Mouse (Mus musculus): ENCODE measurements around the gene Clasrp. TPM values are rescaled to one million over a fixed set of nuclear protein-coding genes. Genes with fewer than 3 reads are reported as not detected.

The Clasrp gene
- total and polyA plus RNA-seq, 3 experiments = 13.9 to 32.0 (median 14.0) TPM

GRCm38 (mm10) chr7:19552443-19552842 is 51.8 kb downstream of the Clasrp start:
- no peak for TF ChIP-seq EP300 (IDR thresholded peaks at IDR 0.05; ENCODE audit: insufficient read depth, low read depth, low read length)
- TF ChIP-seq CTCF (IDR thresholded peaks at IDR 0.05) = no peak
- TF ChIP-seq POLR2A (IDR thresholded peaks at IDR 0.05; ENCODE audit: insufficient read depth, low read depth, low read length) = no peak
- 34% methylated on average over 2 of the region's 2 CpGs for WGBS
- Histone ChIP-seq H3K79me2 (replicated peaks; ENCODE audit: control insufficient read depth, insufficient read depth, low read length) (peaks cover 17% of the 10 kb centered on the region), H3K4me1 (ENCODE audit: control insufficient read depth, insufficient read depth, low read length) (peaks cover 17% of the 10 kb centered on the region), H3K4me3 (no peak overlapping the region), H3K9ac (ENCODE audit: low read depth, low read length) (no peak overlapping the region; the same call in 1 of the 2 replicates), H3K36me3 (ENCODE audit: control insufficient read depth, insufficient read depth, low read length) (no peaks in the 10 kb centered on the region), H3K27me3 (ENCODE audit: control insufficient read depth, insufficient read depth, low read length) (no peaks in the 10 kb centered on the region), H3K27ac (no peak overlapping the region)
- intact Hi-C loops (cut with DNase I) = no loop called here
- DNase-seq = no peak

GRCm38 (mm10) chr7:19551634-19552033 is 52.7 kb downstream of the Clasrp start:
- no peak overlapping the region for H3K4me3 ChIP-seq
- no peak overlapping the region for H3K27ac ChIP-seq
- DNase-seq = no peak
- peaks cover 13% of the 10 kb centered on the region for H3K4me1 ChIP-seq (ENCODE audit: control insufficient read depth, insufficient read depth, low read length)
- H3K9ac ChIP-seq (ENCODE audit: low read depth, low read length) = no peak overlapping the region
- no peaks in the 10 kb centered on the region for H3K27me3 ChIP-seq (ENCODE audit: control insufficient read depth, insufficient read depth, low read length)
- WGBS = 85% methylated on average over 5 of the region's 5 CpGs
- TF ChIP-seq EP300 (IDR thresholded peaks at IDR 0.05; ENCODE audit: insufficient read depth, low read depth, low read length) (no peak), POLR2A (IDR thresholded peaks at IDR 0.05; ENCODE audit: insufficient read depth, low read depth, low read length) (no peak), CTCF (IDR thresholded peaks at IDR 0.05) (no peak)
- H3K79me2 ChIP-seq (replicated peaks; ENCODE audit: control insufficient read depth, insufficient read depth, low read length) = peaks cover 17% of the 10 kb centered on the region
- H3K36me3 ChIP-seq (ENCODE audit: control insufficient read depth, insufficient read depth, low read length) = no peaks in the 10 kb centered on the region
- intact Hi-C loops (cut with DNase I) = no loop called here

- no peak for DNase-seq
- H3K27me3 ChIP-seq (ENCODE audit: control insufficient read depth, insufficient read depth, low read length) = no peaks in the 10 kb centered on the region
- H3K27ac ChIP-seq = no peak overlapping the region
- no peaks in the 10 kb centered on the region for H3K36me3 ChIP-seq (ENCODE audit: control insufficient read depth, insufficient read depth, low read length)
- H3K4me1 ChIP-seq (ENCODE audit: control insufficient read depth, insufficient read depth, low read length) = peaks cover 10% of the 10 kb centered on the region
- 85% methylated on average over 10 of the region's 10 CpGs for WGBS
- H3K79me2 ChIP-seq (replicated peaks; ENCODE audit: control insufficient read depth, insufficient read depth, low read length) = peaks cover 18% of the 10 kb centered on the region
- no peak overlapping the region for H3K9ac ChIP-seq (ENCODE audit: low read depth, low read length)
- intact Hi-C loops (cut with DNase I) = no loop called here
- H3K4me3 ChIP-seq = no peak overlapping the region
- TF ChIP-seq CTCF (IDR thresholded peaks at IDR 0.05) (no peak), EP300 (IDR thresholded peaks at IDR 0.05; ENCODE audit: insufficient read depth, low read depth, low read length) (no peak), POLR2A (IDR thresholded peaks at IDR 0.05; ENCODE audit: insufficient read depth, low read depth, low read length) (no peak)
Observed at GRCm38 (mm10) chr7:19549394-19549793, 54.9 kb downstream of the Clasrp start.

- no peak overlapping the region for H3K9ac ChIP-seq (ENCODE audit: low read depth, low read length)
- 72% methylated on average over 2 of the region's 2 CpGs for WGBS
- intact Hi-C loops (cut with DNase I) = no loop called here
- TF ChIP-seq POLR2A (IDR thresholded peaks at IDR 0.05; ENCODE audit: insufficient read depth, low read depth, low read length) (no peak), EP300 (IDR thresholded peaks at IDR 0.05; ENCODE audit: insufficient read depth, low read depth, low read length) (no peak), CTCF (IDR thresholded peaks at IDR 0.05) (no peak)
- H3K4me1 ChIP-seq (ENCODE audit: control insufficient read depth, insufficient read depth, low read length) = peaks cover 13% of the 10 kb centered on the region
- no peaks in the 10 kb centered on the region for H3K36me3 ChIP-seq (ENCODE audit: control insufficient read depth, insufficient read depth, low read length)
- H3K27ac ChIP-seq = no peak overlapping the region
- no peaks in the 10 kb centered on the region for H3K27me3 ChIP-seq (ENCODE audit: control insufficient read depth, insufficient read depth, low read length)
- peaks cover 16% of the 10 kb centered on the region for H3K79me2 ChIP-seq (replicated peaks; ENCODE audit: control insufficient read depth, insufficient read depth, low read length)
- H3K4me3 ChIP-seq = no peak overlapping the region
- DNase-seq = no peak
Observed at GRCm38 (mm10) chr7:19547344-19547969, 56.8 kb downstream of the Clasrp start.

- intact Hi-C loops (cut with DNase I) = no loop called here
- H3K9ac ChIP-seq (ENCODE audit: low read depth, low read length) = no peak overlapping the region
- peaks cover 14% of the 10 kb centered on the region for H3K79me2 ChIP-seq (replicated peaks; ENCODE audit: control insufficient read depth, insufficient read depth, low read length)
- peaks cover 20% of the 10 kb centered on the region for H3K4me1 ChIP-seq (ENCODE audit: control insufficient read depth, insufficient read depth, low read length)
- WGBS = 27% methylated on average over 3 of the region's 3 CpGs
- no peak overlapping the region for H3K27ac ChIP-seq
- H3K27me3 ChIP-seq (ENCODE audit: control insufficient read depth, insufficient read depth, low read length) = no peaks in the 10 kb centered on the region
- TF ChIP-seq CTCF (IDR thresholded peaks at IDR 0.05) = no peak
- no peak for TF ChIP-seq EP300 (IDR thresholded peaks at IDR 0.05; ENCODE audit: insufficient read depth, low read depth, low read length)
- no peak for TF ChIP-seq POLR2A (IDR thresholded peaks at IDR 0.05; ENCODE audit: insufficient read depth, low read depth, low read length)
- H3K36me3 ChIP-seq (ENCODE audit: control insufficient read depth, insufficient read depth, low read length) = no peaks in the 10 kb centered on the region
- DNase-seq = no peak
- no peak overlapping the region for H3K4me3 ChIP-seq
Observed at GRCm38 (mm10) chr7:19546007-19546406, 58.3 kb downstream of the Clasrp start.

GRCm38 (mm10) chr7:19543584-19543983 is 60.7 kb downstream of the Clasrp start:
- Histone ChIP-seq H3K36me3 (ENCODE audit: control insufficient read depth, insufficient read depth, low read length) (no peaks in the 10 kb centered on the region), H3K9ac (ENCODE audit: low read depth, low read length) (no peak overlapping the region), H3K4me3 (no peak overlapping the region), H3K27me3 (ENCODE audit: control insufficient read depth, insufficient read depth, low read length) (no peaks in the 10 kb centered on the region), H3K4me1 (ENCODE audit: control insufficient read depth, insufficient read depth, low read length) (peaks cover 22% of the 10 kb centered on the region), H3K27ac (no peak overlapping the region), H3K79me2 (replicated peaks; ENCODE audit: control insufficient read depth, insufficient read depth, low read length) (peaks cover 14% of the 10 kb centered on the region)
- WGBS = 41% methylated on average over 6 of the region's 6 CpGs
- no peak for DNase-seq
- TF ChIP-seq CTCF (IDR thresholded peaks at IDR 0.05) (peak; percentile 71), POLR2A (IDR thresholded peaks at IDR 0.05; ENCODE audit: insufficient read depth, low read depth, low read length) (no peak), EP300 (IDR thresholded peaks at IDR 0.05; ENCODE audit: insufficient read depth, low read depth, low read length) (peak; percentile 59; the same call in 1 of the 2 replicates)
- intact Hi-C loops (cut with DNase I) = no loop called here
